Mouse (Mus musculus) B cell, adult 2 months (primary cell): ENCODE data around the gene Rabgap1l.
A peak's percentile ranks its signal among the peaks of the same experiment; 100 is the strongest.

Experiments
- DNase-seq, 2 experiments: peaks; one replicate each; pipeline ENCODE4 v3.0.0; 2022

The Rabgap1l gene

GRCm38 (mm10) chr1:160787164-160787563 is 5.8 kb downstream of the Rabgap1l start:
- no peak for DNase-seq

GRCm38 (mm10) chr1:160786571-160786970 is 6.4 kb downstream of the Rabgap1l start:
- DNase-seq, result no peak

GRCm38 (mm10) chr1:160785681-160786225 is 7.3 kb downstream of the Rabgap1l start:
- DNase-seq, result no peak

DNA sequence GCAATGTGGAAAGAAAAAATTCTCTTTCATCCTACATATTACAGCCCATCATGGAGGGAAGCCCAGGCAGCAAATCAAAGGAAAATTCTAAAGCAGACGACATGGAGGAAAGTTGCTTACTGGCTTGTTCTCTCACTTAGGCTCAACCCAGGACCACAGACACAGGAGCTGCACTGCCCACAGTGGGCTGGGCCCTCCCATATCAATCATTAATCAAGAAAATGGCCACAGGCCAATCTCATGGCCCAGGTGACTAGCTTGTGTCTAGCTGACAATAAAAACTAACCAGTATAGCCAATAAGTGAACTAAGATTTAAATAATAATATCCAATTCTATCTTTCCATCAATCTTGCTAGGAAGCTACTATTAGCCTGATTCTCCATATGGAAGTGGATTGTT is 8.9 kb downstream of the Rabgap1l start:
- no peak for DNase-seq

GRCm38 (mm10) chr1:160774166-160774565 is 18.8 kb downstream of the Rabgap1l start:
- no peak for DNase-seq

- DNase-seq, result no peak
These were observed 27.4 kb downstream of the Rabgap1l start for GRCm38 (mm10) chr1:160765565-160765964.

DNA sequence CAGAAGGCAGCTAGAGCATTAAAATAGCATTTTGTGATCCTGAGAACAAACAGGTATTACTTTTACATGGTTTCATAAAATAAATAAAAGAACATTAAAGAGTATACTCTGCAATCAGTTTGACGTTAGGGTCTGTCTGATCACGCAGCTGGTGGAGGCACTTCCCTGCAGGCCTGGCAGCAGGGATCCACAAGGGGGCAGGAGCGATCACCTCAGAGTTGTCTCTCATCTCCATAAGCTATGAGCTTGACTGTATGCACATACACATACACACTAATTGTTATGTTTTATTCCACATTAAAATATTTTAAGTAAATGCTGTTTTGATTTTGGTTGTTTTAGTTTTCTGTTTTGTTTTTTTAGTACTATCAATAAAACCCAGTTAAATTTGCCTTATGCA is 34.8 kb downstream of the Rabgap1l start:
- peak; percentile 83 to 84 for DNase-seq

- no peak for DNase-seq
These were observed 37.7 kb downstream of the Rabgap1l start for GRCm38 (mm10) chr1:160755359-160755758.

DNA sequence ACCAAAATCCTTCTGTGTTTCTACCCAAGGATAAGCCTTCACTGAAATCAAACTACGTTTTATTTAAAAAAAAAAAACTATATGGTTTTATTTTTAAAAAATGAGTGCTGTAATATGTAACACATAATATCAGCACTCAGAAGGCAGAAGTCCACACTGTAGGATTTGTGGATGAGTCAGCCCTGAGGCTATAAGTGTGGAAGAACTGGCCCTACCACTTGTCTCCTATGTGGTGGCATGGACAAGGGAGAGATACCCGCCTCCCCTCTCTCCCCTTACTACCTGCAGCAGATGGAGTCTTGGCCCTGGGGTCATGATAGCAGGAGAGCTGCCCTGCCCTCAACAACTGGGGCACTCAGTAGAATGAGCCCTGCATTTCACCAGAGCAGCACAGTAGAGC is 42.4 kb downstream of the Rabgap1l start:
- no peak for DNase-seq

GRCm38 (mm10) chr1:160746786-160747185 is 46.2 kb downstream of the Rabgap1l start:
- no peak for DNase-seq

DNA sequence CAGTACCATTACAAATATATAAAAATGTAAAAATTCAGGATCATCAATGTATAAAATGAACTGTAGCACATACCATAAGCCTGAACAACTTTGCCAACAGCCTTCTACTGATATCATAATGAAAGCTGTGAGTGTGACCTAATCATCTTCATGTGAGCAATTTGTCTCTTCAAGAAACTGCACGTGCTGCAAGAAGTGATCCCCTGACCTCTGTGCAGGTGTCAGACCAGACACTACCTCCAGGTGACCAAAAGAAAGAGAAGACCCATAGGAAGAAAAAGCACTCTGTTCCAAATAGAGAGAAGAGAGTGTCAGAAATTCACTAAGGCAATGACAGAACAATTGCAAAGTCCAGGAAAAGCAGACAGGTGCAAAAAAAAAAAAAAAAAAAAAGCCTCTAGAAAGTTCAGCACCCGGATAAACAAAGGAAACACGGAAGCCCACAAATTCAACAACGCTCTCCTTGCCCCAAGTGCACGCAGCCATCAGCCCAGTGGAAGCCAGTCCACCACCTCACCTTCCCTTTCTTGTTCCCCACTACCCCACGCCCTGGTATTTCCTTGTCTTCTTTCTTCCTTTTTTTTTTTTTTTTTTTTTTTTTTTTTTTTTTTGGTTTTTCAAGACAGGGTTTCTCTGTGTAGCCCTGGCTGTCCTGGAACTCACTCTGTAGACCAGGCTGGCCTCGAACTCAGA is 47.6 kb downstream of the Rabgap1l start:
- no peak for DNase-seq

- DNase-seq, result no peak
These were observed 49.0 kb downstream of the Rabgap1l start for GRCm38 (mm10) chr1:160744009-160744408.

DNA sequence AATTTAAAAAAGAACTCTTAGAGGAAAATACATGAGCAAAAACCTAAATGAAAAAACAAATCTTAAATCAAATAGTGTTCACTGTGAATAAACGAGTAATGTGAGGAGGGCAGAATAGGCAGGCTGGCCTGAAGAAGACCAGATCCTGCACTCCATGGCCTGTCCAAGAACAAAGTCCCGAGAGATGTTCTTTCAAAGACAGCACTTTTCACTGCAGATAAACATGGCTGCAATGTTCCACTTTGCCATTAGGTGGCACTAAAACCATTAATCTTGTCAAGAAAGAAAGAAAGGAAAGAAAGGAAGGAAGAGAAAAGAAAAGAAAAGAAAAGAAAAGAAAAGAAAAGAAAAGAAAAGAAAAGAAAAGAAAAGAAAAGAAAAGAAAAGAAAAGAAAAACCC is 49.8 kb downstream of the Rabgap1l start:
- DNase-seq, result peak; percentile 62 to 63

GRCm38 (mm10) chr1:160740650-160741049 is 52.4 kb downstream of the Rabgap1l start:
- DNase-seq, result no peak

DNA sequence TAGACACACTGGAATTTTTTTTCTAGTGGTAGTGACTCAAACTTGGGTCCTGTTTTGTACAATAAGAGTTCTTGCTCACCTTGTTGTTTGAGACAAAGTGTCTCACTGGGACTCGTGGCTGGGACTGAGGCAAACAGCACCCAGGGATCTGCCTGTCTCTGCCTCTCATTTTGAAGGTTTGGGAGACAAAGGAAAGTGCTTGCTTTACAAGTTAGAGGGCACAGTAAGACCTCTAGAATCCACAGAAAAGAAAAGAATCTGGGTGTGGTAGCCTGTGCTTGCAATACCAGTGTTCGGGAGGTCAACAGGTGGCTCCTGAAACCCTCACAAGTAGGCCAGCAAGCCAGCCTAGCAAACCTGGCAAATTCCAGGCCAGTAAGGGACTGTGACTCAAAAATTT is 58.3 kb downstream of the Rabgap1l start:
- no peak for DNase-seq

DNA sequence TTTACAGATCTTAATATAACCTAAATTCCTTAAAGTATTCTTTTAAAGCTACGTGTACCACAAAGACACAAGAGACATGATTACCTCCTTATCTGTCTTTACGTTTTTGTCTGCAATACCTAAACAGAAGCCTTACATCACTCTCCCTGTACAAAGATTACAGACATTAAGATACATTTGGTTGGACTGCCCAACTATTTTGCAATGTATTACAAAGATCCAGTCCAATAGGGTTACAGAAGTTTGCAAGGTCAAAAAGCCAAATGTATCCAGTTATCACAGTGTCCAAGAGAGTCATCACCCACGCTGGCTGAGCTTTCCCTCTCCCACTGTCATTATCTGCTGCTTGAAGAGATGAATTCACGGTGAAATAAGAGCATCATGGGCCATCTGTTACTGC is 63.1 kb downstream of the Rabgap1l start:
- no peak for DNase-seq

- DNase-seq, result peak; percentile 9 to 32
These were observed 75.3 kb downstream of the Rabgap1l start for GRCm38 (mm10) chr1:160717742-160718141.

GRCm38 (mm10) chr1:160714685-160715084 is 78.3 kb downstream of the Rabgap1l start:
- no peak for DNase-seq

- no peak for DNase-seq
These were observed 79.1 kb downstream of the Rabgap1l start for GRCm38 (mm10) chr1:160713887-160714286.

DNA sequence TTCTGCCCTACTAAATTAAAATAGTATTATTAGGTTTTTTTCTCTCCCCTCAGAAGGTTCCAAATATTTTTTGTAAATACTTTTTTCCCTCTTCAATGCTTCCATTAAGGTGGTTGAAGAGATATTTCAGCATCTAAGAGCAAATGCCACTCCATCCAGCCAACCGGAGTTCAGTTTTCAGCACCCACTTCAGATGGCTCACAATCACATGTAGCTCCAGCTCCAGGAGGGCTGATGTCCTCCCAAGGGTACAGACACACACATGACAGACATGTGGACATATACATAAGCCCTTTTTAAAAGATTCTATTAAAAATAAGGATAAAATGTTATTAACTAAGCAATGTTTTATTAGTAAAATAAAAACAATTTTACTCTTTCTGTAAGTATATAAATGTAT is 79.6 kb downstream of the Rabgap1l start:
- DNase-seq, result no peak

- DNase-seq, result no peak
These were observed 82.5 kb downstream of the Rabgap1l start for GRCm38 (mm10) chr1:160710539-160710938.

DNA sequence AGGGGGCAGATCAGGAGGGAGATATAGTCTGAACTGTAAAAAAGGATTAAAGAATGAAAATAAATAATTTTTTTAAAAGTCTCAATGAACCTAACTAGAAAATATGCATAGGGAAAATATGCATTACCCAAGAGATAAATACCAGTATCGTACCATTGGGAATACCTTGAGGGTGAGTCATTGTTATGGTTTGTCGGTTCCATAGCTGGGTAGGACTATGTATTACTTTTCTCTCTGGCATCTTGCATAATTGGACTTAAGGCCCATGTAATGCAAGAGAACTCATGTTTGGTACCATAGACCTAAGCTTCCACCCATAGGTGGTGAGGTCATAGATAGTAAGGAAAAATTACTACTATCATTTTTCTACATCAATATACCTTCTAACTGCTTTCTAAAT is 88.4 kb downstream of the Rabgap1l start:
- no peak for DNase-seq

DNA sequence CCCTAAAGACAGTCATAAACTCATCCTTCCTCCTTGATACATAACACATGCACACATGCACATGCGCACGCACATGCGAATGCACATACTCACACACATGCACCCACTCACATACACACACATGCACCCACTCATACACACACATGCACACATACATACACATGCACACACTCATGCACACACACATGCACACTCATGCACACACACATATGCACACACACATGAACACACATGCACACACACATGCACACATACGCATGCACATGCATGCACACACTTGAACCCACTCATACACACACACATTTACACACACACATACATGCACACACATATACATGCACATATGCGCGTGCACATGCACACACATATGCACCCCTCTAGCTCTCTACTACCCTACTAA is 89.2 kb downstream of the Rabgap1l start:
- no peak for DNase-seq

DNA sequence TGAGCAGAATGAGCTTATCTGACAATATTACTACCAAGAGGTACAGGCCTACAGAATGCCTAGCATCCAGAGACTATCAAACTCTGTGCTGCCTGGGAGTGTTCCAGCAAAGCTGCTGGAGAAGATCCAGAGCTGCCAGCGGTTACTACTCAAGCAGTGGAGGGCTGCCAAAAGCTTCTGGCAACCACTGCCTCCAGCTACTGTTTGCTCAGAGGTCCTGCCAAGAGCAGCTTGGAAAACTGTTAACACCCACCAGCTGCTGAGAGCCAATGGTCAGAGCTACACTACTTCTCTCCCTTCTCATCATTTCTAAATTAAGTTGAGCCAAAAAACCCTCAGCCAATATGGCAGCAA is 99.9 kb downstream of the Rabgap1l start:
- no peak for DNase-seq
